Mouse (Mus musculus) erythroblast, adult 5-6 weeks (primary cell): ENCODE measurements around the gene Sertad2. TPM values are rescaled to one million over a fixed set of nuclear protein-coding genes. Genes with fewer than 3 reads are reported as not detected.
A peak's percentile ranks its signal among the peaks of the same experiment; 100 is the strongest.

ENCODE experiments used
- ATAC-seq: replicated peaks from 2 replicates; pipeline ENCODE4 v1.8.0; 2016; ENCODE audit warnings: moderate number of reproducible peaks, mild to moderate bottlenecking, moderate TSS enrichment, inconsistent platforms; ENCODE audit not compliant: poor library complexity, low FRiP score, severe bottlenecking
- total RNA-seq, 2 experiments: library from RNA; stranded (forward) in 1 of 2; stranded (reverse) in 1 of 2; fragments of 150-400 nt in 1 of 2; fragments of 200-764, 138-1000 nt in 1 of 2; gene quantifications; 2 replicates each; pipeline versions ENCODE4 v1.2.3 to v1.2.4; 2015 to 2017; ENCODE audit warnings: low replicate concordance in 2 of 2

Sertad2 gene
- total RNA-seq, 2 experiments from 2014 or later, result 113 to 159 TPM

GRCm38 (mm10) chr11:20639918-20640447 lies 96.9 kb downstream of the Sertad2 start:
- no peak for ATAC-seq

- ATAC-seq, result no peak
These were observed 99.3 kb downstream of the Sertad2 start for GRCm38 (mm10) chr11:20642321-20642720.

GRCm38 (mm10) chr11:20643161-20643560 lies 100.1 kb downstream of the Sertad2 start:
- no peak for ATAC-seq

GRCm38 (mm10) chr11:20644166-20644565 lies 101.1 kb downstream of the Sertad2 start:
- ATAC-seq, result no peak

GRCm38 (mm10) chr11:20644872-20645271 lies 101.8 kb downstream of the Sertad2 start:
- no peak for ATAC-seq

GRCm38 (mm10) chr11:20645521-20645920 lies 102.5 kb downstream of the Sertad2 start:
- no peak for ATAC-seq

GRCm38 (mm10) chr11:20646142-20646541 lies 103.1 kb downstream of the Sertad2 start:
- ATAC-seq, result no peak

- ATAC-seq, result no peak
These were observed 104.1 kb downstream of the Sertad2 start for GRCm38 (mm10) chr11:20646986-20647726.

GRCm38 (mm10) chr11:20647902-20648625 lies 105.0 kb downstream of the Sertad2 start:
- no peak; the same call in 1 of the 2 replicates for ATAC-seq

GRCm38 (mm10) chr11:20649477-20649876 lies 106.4 kb downstream of the Sertad2 start:
- no peak for ATAC-seq

- no peak for ATAC-seq
These were observed 107.1 kb downstream of the Sertad2 start for GRCm38 (mm10) chr11:20650006-20650639.

GRCm38 (mm10) chr11:20651166-20651565 lies 108.1 kb downstream of the Sertad2 start:
- ATAC-seq, result no peak

GRCm38 (mm10) chr11:20655795-20656710 lies 113.0 kb downstream of the Sertad2 start:
- ATAC-seq, result no peak

- 0 out of 2 replicates have a peak, but pooled peaks have one; percentile 9 for ATAC-seq
These were observed 113.6 kb downstream of the Sertad2 start for GRCm38 (mm10) chr11:20656711-20657057.

- ATAC-seq, result no peak
These were observed 116.0 kb downstream of the Sertad2 start for GRCm38 (mm10) chr11:20659094-20659493.

- ATAC-seq, result no peak
These were observed 117.4 kb downstream of the Sertad2 start for GRCm38 (mm10) chr11:20660111-20661097.

GRCm38 (mm10) chr11:20661652-20662051 lies 118.6 kb downstream of the Sertad2 start:
- ATAC-seq, result peak; percentile 78

- no peak for ATAC-seq
These were observed 119.8 kb downstream of the Sertad2 start for GRCm38 (mm10) chr11:20662811-20663210.
